Mouse (Mus musculus) layer of hippocampus, postnatal 36 days (tissue): ENCODE results near the gene Lhfpl5. TPM values are rescaled to one million over a fixed set of nuclear protein-coding genes. Genes with fewer than 3 reads are reported as not detected.
A peak's percentile ranks its signal among the peaks of the same experiment; 100 is the strongest.

Experiments
- DNase-seq, 2 experiments: peaks; one replicate each; pipeline ENCODE4 v3.0.0; 2022
- total RNA-seq, 2 experiments: library from RNA; stranded (reverse); gene quantifications; 2 replicates each; pipeline ENCODE4 v1.2.3; 2021

Gene Lhfpl5
- total RNA-seq, 2 experiments from 2014 or later = 3.6 to 4.0 TPM

- no peak for DNase-seq
Observed at GRCm38 (mm10) chr17:28572941-28573340, 2.5 kb upstream of the Lhfpl5 start.

GRCm38 (mm10) chr17:28580396-28580795 is 5.0 kb downstream of the Lhfpl5 start:
- DNase-seq = no peak

- no peak for DNase-seq
Observed at GRCm38 (mm10) chr17:28581056-28581455, 5.6 kb downstream of the Lhfpl5 start.

DNA sequence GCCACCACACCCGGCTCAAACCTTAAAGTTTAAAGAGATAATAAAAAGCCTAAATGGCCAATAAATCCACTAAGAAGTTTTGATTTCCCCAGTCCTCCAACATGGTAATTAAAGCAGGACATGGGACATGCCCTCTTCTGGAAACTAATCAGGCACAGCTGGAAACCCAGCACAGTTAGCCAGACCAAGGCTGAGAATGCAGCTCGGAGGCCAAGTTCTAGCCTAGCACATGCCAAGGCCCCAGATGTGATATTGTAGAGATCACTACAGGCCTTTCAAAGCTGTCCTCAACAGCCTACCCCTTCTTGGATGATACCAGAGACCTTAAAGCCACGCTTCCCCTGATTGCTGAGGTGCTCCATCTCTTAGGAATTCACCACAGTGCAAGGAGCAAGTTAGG is 11.1 kb downstream of the Lhfpl5 start:
- no peak for DNase-seq

DNA sequence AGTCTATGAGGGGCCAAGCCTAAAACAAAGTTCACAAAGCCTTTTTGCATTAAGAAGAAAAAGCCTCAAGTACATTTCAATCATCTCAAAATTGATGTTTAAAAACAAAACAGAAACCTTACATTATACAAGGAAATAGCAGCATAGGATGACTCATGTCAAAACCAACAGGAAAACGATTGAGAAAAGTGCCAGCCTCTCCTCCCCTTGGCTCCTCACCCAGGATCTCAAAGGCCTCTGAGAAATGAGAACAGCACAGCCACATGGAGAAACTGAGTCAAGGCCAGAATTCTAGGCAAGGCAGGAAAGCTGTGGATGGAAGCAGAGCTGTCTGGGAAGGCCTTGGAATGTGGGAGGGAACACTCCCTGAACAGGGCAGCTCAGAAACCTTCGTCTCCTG is 13.2 kb downstream of the Lhfpl5 start:
- no peak for DNase-seq

- DNase-seq = no peak
Observed at GRCm38 (mm10) chr17:28590596-28590995, 15.2 kb downstream of the Lhfpl5 start.

- DNase-seq = no peak
Observed at GRCm38 (mm10) chr17:28591476-28591875, 16.0 kb downstream of the Lhfpl5 start.

DNA sequence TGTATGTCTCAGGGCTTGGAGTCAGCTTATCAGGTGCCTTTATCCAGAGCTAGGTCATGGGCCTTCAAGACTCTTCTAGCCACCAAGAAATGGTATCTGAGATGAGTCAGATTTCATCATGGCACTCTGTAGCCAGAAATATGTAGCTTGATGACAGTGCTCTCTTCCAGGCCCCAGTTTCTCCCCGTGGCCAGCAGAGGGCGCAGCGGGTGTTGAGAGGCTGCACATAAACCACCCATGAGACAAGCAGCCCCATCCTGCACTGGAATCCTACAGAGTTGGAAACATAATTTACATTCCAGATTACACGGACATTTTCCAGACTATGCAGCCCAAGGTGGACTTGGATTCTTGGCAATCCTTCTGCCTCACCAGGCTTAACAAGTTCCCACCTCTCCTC is 17.6 kb downstream of the Lhfpl5 start:
- DNase-seq = peak; percentile 59 to 61

DNA sequence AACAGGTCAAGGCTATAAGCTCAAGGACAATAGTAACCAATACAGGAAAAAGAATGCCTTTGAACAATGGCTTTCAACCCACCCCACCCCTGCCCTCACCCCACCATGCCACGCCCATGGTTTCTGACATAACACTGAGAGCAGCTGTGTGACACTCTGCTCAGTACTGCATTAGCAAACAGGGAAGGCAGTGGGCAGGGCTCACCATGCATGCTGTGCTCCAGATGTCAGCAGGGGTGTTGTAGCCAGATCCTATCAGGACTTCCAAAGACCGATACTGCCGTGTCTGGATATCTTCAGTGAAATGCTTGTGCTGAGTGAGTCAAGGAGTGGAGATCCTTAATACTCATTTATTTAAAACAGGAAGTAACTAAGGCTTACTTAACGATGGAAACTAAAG is 18.5 kb downstream of the Lhfpl5 start:
- DNase-seq = no peak

DNA sequence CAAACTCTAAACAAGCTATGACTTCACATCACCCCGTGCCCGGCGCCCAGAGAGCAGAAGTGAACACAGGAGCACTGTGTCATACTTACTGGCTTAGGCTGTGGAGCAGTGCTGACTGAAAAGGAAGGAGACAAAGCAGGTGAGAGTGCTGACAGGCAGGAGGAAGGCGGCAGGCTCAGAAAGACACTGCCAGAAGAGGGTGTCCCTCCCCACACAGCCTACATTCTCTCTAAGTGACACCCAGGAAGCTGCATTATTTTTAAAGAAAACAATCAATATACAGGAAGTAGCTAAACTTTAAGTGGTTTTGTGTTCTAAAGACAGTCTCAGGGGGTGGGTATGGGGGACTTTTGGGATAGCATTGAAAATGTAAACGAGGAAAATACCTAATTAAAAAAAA is 25.3 kb downstream of the Lhfpl5 start:
- DNase-seq = no peak

- DNase-seq = no peak
Observed at GRCm38 (mm10) chr17:28601557-28602250, 26.3 kb downstream of the Lhfpl5 start.

- DNase-seq = no peak
Observed at GRCm38 (mm10) chr17:28609543-28609942, 34.1 kb downstream of the Lhfpl5 start.

DNA sequence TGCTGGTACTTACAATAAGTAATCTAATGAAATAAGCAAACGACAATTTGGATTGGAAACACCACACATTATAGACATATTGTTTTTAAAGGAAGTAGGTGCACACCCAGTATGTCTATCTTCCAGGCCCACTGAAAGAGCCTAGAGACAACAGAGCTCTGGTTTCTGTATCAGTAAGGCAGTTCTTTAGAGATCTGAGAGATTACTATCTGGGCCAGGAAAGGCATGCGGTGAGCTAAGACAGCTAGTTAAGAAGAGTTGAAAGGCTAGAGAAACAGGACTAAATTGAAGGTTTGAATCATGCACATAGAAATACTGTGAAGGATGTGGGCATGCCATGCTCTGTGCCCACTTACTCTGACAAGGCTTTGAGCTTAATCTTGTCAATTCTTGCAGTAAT is 37.2 kb downstream of the Lhfpl5 start:
- no peak for DNase-seq

DNA sequence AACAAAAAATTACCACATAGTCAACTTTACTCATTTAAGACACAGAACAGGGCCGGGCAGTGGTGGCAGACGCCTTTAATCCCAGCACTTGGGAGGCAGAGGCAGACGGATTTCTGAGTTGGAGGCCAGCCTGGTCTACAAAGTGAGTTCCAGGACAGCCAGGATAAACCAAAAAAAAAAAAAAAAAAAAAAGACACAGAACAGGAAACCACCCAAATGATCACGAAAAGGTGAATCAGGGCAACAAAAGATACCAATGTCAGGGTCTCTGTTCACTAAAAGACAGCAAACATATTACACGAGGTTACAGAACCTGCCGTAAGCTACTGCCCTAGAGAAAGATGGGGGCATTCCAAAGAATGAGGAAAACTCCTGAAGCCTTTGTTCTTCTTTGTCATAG is 37.7 kb downstream of the Lhfpl5 start:
- DNase-seq = no peak

DNA sequence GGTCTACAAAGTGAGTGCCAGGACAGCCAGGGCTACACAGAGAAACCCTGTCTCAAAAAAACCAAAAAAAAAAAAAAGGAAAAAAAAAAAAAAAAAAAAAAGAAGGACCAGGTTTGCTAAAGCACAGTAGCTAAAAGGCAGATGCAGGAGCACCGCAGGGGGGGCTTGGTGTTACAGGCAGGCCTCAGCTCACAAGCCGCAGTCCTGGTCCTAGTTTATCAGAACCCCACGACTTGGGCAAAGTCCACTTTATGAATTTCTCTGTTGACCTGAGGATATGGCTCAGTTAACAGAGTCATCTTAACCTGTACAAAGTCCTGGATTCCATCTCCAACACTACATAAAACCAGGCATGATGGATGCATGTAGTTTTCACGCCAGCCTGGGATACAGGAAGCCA is 39.9 kb downstream of the Lhfpl5 start:
- no peak for DNase-seq

- DNase-seq = no peak
Observed at GRCm38 (mm10) chr17:28617636-28618035, 42.2 kb downstream of the Lhfpl5 start.

DNA sequence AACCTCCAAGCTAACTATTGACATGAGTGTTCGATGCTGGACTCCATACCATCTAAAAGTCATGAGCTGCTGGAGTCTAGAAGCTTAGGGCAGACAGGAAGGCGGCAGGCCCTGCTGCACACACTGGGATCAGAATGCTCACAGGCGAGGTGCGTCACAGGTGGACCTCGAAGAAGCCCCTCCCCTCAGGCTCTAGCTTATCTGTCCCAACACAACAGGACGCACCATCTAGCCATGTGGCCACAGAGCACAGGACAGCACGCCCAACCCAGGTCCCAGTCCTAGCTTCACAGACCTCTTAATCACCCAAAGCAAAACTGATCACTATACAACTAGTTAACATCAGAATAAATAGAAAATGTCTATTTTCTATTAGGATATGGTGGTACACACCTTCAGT is 42.7 kb downstream of the Lhfpl5 start:
- no peak for DNase-seq

- no peak for DNase-seq
Observed at GRCm38 (mm10) chr17:28618775-28619174, 43.3 kb downstream of the Lhfpl5 start.

DNA sequence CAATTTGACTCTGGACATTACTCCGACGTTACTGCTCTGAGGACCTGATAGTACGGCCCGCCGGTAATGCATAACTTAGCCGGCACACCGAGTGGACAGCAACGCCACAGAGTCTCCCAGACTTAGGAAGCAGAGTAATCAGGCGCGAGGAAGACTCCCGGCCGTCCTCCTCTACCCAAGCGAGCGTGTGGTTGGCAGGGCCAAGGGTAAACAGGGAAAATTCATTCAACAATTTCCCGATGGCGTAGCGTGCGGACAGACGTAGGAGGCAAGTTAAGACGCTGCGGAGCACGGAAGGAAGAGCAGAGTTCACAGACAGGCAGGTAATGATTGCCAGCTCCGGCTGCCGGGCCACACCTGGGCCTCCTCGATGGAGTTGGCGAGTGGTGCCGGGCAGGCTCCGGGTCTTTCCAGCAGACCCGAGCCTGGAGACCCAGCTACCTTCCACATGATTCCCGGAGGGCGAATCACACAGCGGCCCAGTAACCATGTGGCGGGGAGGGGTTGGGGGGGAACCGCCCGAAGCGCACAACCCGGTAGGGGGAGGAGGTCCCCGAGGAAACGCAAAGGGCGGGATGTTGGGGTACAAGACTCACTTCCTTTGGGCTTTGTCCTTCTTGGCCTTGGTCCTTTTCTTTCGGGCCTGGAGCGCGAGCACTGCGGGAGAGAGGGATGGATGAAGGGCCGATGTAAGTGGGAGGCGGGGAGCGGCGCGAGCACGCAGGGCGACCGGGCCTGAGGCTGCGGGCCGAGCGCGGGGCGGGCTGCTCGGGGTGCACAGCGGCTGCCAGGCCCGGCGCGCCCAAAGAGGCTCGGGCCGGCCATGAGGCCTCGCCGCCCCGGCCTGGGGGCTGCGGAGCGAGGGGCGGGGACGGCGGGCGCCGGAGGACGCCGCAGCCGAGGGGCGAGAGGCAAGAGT is 46.2 kb downstream of the Lhfpl5 start:
- peak; percentile 56 to 63 for DNase-seq

- peak; percentile 87 for DNase-seq
Observed at GRCm38 (mm10) chr17:28622300-28622759, 46.9 kb downstream of the Lhfpl5 start, which contains the start of gene Srpk1. Gene Srpk1 (minus strand): TSS chr17:28622709.

- DNase-seq = no peak
Observed at GRCm38 (mm10) chr17:28624841-28625240, 49.4 kb downstream of the Lhfpl5 start.

- DNase-seq = no peak
Observed at GRCm38 (mm10) chr17:28625327-28625726, 49.9 kb downstream of the Lhfpl5 start.

DNA sequence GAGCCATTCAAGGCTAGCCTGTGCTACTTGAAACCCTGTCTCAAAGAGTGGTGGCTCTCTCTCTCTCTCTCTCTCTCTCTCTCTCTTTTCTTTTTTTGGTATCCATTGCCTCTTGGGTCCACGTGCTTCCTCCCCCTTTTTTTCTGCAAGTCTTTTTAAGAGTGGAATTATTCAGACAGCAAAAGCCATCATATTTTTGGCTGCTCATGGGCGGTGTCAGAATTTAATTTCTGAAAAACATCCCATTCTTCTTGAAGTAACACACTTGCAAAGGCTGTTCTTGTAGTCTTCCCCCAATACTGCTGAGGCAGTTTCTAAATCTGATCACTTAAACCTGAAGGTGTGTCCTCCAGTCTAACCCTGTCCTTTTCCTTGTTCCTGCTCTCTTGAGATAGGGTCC is 51.5 kb downstream of the Lhfpl5 start:
- no peak for DNase-seq
